Mouse (Mus musculus): ENCODE data around the gene Dlg2. TPM values are rescaled to one million over a fixed set of nuclear protein-coding genes. Genes with fewer than 3 reads are reported as not detected.

The Dlg2 gene
- total RNA-seq, 2 experiments from 2014 or later, result 1.9 to 3.1 TPM

GRCm38 (mm10) chr7:91516225-91516624 lies 1039.8 kb downstream of the Dlg2 start:
- intact Hi-C loops (cut with DNase I), result no loop called here
- DNase-seq, result no peak

GRCm38 (mm10) chr7:91525859-91526258 lies 1049.4 kb downstream of the Dlg2 start:
- no peak for DNase-seq
- intact Hi-C loops (cut with DNase I), result no loop called here

GRCm38 (mm10) chr7:91542597-91543285 lies 1066.3 kb downstream of the Dlg2 start:
- intact Hi-C loops (cut with DNase I), result no loop called here
- DNase-seq, result no peak

- intact Hi-C loops (cut with DNase I), result no loop called here
- DNase-seq, result no peak
These were observed 1066.8 kb downstream of the Dlg2 start for GRCm38 (mm10) chr7:91543286-91543650.

GRCm38 (mm10) chr7:91544600-91544999 lies 1068.1 kb downstream of the Dlg2 start:
- intact Hi-C loops (cut with DNase I), result no loop called here
- DNase-seq, result no peak

- no peak for DNase-seq
- intact Hi-C loops (cut with DNase I), result no loop called here
These were observed 1072.3 kb downstream of the Dlg2 start for GRCm38 (mm10) chr7:91548796-91549195.

GRCm38 (mm10) chr7:91557582-91557981 lies 1081.1 kb downstream of the Dlg2 start:
- no peak for DNase-seq
- intact Hi-C loops (cut with DNase I), result no loop called here

- intact Hi-C loops (cut with DNase I), result no loop called here
- DNase-seq, result no peak
These were observed 1091.0 kb downstream of the Dlg2 start for GRCm38 (mm10) chr7:91567423-91567822.

- intact Hi-C loops (cut with DNase I), result no loop called here
- DNase-seq, result no peak
These were observed 1094.5 kb downstream of the Dlg2 start for GRCm38 (mm10) chr7:91570969-91571368.

GRCm38 (mm10) chr7:91572666-91573065 lies 1096.2 kb downstream of the Dlg2 start:
- DNase-seq, result no peak
- intact Hi-C loops (cut with DNase I), result no loop called here

GRCm38 (mm10) chr7:91573321-91573720 lies 1096.8 kb downstream of the Dlg2 start:
- no peak for DNase-seq
- intact Hi-C loops (cut with DNase I), result no loop called here

GRCm38 (mm10) chr7:91576216-91576615 lies 1099.7 kb downstream of the Dlg2 start:
- DNase-seq, result no peak
- intact Hi-C loops (cut with DNase I), result no loop called here

GRCm38 (mm10) chr7:91582203-91582602 lies 1105.7 kb downstream of the Dlg2 start:
- intact Hi-C loops (cut with DNase I), result no loop called here
- DNase-seq, result no peak

GRCm38 (mm10) chr7:91583566-91583965 lies 1107.1 kb downstream of the Dlg2 start:
- intact Hi-C loops (cut with DNase I), result no loop called here
- no peak for DNase-seq

GRCm38 (mm10) chr7:91591261-91592170 lies 1115.0 kb downstream of the Dlg2 start:
- DNase-seq, result no peak
- intact Hi-C loops (cut with DNase I), result no loop called here

GRCm38 (mm10) chr7:91598549-91598948 lies 1122.1 kb downstream of the Dlg2 start:
- intact Hi-C loops (cut with DNase I), result no loop called here
- no peak for DNase-seq

GRCm38 (mm10) chr7:91601307-91601706 lies 1124.8 kb downstream of the Dlg2 start:
- no peak for DNase-seq
- intact Hi-C loops (cut with DNase I), result no loop called here

- no peak for DNase-seq
- intact Hi-C loops (cut with DNase I), result no loop called here
These were observed 1127.1 kb downstream of the Dlg2 start for GRCm38 (mm10) chr7:91603561-91603960.

GRCm38 (mm10) chr7:91653033-91653432 lies 1176.6 kb downstream of the Dlg2 start:
- intact Hi-C loops (cut with DNase I), result no loop called here
- DNase-seq, result no peak

GRCm38 (mm10) chr7:91659498-91659897 lies 1183.0 kb downstream of the Dlg2 start:
- intact Hi-C loops (cut with DNase I), result no loop called here
- DNase-seq, result no peak

GRCm38 (mm10) chr7:91672236-91673017 lies 1196.0 kb downstream of the Dlg2 start:
- intact Hi-C loops (cut with DNase I), result no loop called here
- DNase-seq, result no peak
